Comparison of ENCODE assay signal across 8 mouse cellular contexts in the genomic region with DNA sequence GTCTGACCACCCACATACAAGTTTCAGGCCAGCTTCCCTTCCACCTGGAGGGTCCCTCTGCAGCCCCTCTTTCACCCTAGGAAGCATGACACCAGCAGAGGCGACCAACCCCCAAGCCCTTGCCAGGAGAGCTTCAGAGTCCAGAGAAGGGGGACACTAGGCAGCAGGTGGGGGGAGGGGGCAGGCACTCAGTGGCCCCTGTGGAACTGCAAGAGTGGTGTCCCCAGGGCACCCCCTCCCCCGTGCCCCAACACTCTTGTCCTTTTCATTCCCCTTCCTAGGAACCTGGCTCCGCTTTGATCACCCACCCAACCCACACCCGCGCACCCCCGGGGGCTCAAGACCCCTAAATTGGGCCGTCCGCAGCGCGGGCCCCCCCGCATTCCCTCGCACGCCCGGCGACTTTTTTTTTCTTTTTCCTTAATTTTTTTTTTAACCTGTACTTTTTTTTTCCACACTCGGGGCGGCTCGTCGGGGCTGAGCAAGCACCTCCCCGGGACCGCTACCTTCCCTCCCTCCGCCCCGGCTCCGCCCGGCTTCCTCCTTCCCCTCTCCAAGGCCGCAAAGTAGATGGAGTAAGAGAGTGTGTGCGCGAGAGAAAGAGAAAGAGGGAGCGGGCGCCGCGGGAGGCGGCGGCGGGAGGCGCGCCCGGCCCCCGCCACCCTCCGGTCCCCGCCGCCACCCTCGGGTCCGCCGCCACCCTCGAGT. TPM values are rescaled to one million over a fixed set of nuclear protein-coding genes. Genes with fewer than 3 reads are reported as not detected.
DNase-seq lines count a peak whose midpoint lies in the region; ATAC-seq and TF ChIP-seq lines count a peak whose summit lies in the region.

No protein-coding gene starts in this region.

- intact Hi-C loops in left cerebral cortex, adult 2 months (cut with DNase I): loop anchor here (2.0 kb wide), 1 partner anchor 111 kb away; no protein-coding TSS in a partner anchor
- intact Hi-C loops in left cerebral cortex, postnatal 36 days (cut with DNase I): loop anchor here (1.0 to 5.0 kb wide), 3 partner anchors 60 to 130 kb away; no protein-coding TSS in a partner anchor

- TF ChIP-seq POLR2A in embryonic fibroblast, embryonic 13.5 days (IDR thresholded peaks at IDR 0.05; ENCODE audit: low read depth, low read length): no peak
- no peak for TF ChIP-seq POLR2A in myocyte (IDR thresholded peaks at IDR 0.05; ENCODE audit: insufficient read length, low read depth)

- 0 out of 2 replicates have a peak, but pooled peaks cover 2% of the 10 kb centered on the region for H3K27me3 ChIP-seq in hindbrain, embryonic 16.5 days (replicated peaks; ENCODE audit: control insufficient read depth, insufficient read depth, low read length)
- H3K27me3 ChIP-seq in liver, embryonic 14.5 days (ENCODE audit: control insufficient read depth, insufficient read depth, low read length): no peaks in the 10 kb centered on the region
- H3K27me3 ChIP-seq in myocyte (ENCODE audit: control insufficient read depth, insufficient read depth, insufficient read length): no peaks in the 10 kb centered on the region

- no peak for TF ChIP-seq CTCF in left cerebral cortex, adult 2 months (IDR thresholded peaks at IDR 0.05)
- no peak for TF ChIP-seq CTCF in embryonic fibroblast, embryonic 13.5 days (IDR thresholded peaks at IDR 0.05; ENCODE audit: borderline replicate concordance, insufficient read depth, low read length)
- no peak for TF ChIP-seq CTCF in liver, embryonic 14.5 days (IDR thresholded peaks at IDR 0.05; ENCODE audit: low read depth)

- H3K9me3 ChIP-seq in hindbrain, embryonic 16.5 days (ENCODE audit: control insufficient read depth, low read length): peaks cover 12% of the 10 kb centered on the region; the same call in 1 of the 2 replicates
- H3K9me3 ChIP-seq in liver, embryonic 14.5 days (ENCODE audit: control insufficient read depth, low read length): no peaks in the 10 kb centered on the region

- WGBS in hindbrain, embryonic 16.5 days: 2% methylated on average over 24 of the region's 46 CpGs
- 2% methylated on average over 37 of the region's 46 CpGs for WGBS in liver, embryonic 14.5 days (ENCODE audit: insufficient replicate concordance)

- H3K4me3 ChIP-seq in left cerebral cortex, adult 2 months: peak overlapping the region; percentile 64
- peak overlapping the region; percentile 46 for H3K4me3 ChIP-seq in embryonic fibroblast, embryonic 13.5 days (ENCODE audit: insufficient read depth, low read length)
- peak overlapping the region; percentile 87 for H3K4me3 ChIP-seq in hindbrain, embryonic 16.5 days (ENCODE audit: low read length)
- peak overlapping the region; percentile 78 to 96 for H3K4me3 ChIP-seq in liver, embryonic 14.5 days (ENCODE audit: insufficient read depth in 1 of 2, low read depth in 2 of 2, low read length in 2 of 2)
- no peak overlapping the region for H3K4me3 ChIP-seq in myocyte

- H3K4me2 ChIP-seq in hindbrain, embryonic 16.5 days (ENCODE audit: low read length): peak overlapping the region; percentile 85
- peak overlapping the region; percentile 61 for H3K4me2 ChIP-seq in liver, embryonic 14.5 days (ENCODE audit: low read depth)
- peak overlapping the region; percentile 12 for H3K4me2 ChIP-seq in myocyte (ENCODE audit: low read depth)

- H3K79me2 ChIP-seq in myocyte (ENCODE audit: control insufficient read depth, insufficient read depth): no peaks in the 10 kb centered on the region

- H3K4me1 ChIP-seq in embryonic fibroblast, embryonic 13.5 days (ENCODE audit: control insufficient read depth, insufficient read depth, low read length): peaks cover 4% of the 10 kb centered on the region; the same call in 1 of the 2 replicates
- H3K4me1 ChIP-seq in hindbrain, embryonic 16.5 days (ENCODE audit: control insufficient read depth, insufficient read depth, low read depth, low read length): peaks cover 6% of the 10 kb centered on the region
- peaks cover 0 to 15% of the 10 kb centered on the region in 2 experiments; a peak in 2 of 4 replicates for H3K4me1 ChIP-seq in liver, embryonic 14.5 days (replicated peaks; ENCODE audit: control insufficient read depth in 2 of 2, insufficient read depth in 2 of 2, low read length in 1 of 2)

- peak; percentile 48 for ATAC-seq in hindbrain, embryonic 16.5 days
- ATAC-seq in liver, embryonic 14.5 days (ENCODE audit: insufficient read depth): peak; percentile 44

- TF ChIP-seq EP300 in liver, embryonic 14.5 days (IDR thresholded peaks at IDR 0.05; ENCODE audit: low read depth): no peak

- no peak overlapping the region for H3ac ChIP-seq in myocyte (ENCODE audit: control insufficient read depth, insufficient read length)

- peaks cover 2% of the 10 kb centered on the region; the same call in 1 of the 2 replicates for H3K36me3 ChIP-seq in hindbrain, embryonic 16.5 days (ENCODE audit: control insufficient read depth, insufficient read depth, low read length)
- H3K36me3 ChIP-seq in liver, embryonic 14.5 days (replicated peaks; ENCODE audit: control insufficient read depth, insufficient read depth, low read depth): no peaks in the 10 kb centered on the region
- H3K36me3 ChIP-seq in myocyte (ENCODE audit: control insufficient read depth, insufficient read depth): no peaks in the 10 kb centered on the region

- DNase-seq in left cerebral cortex, adult 2 months (ENCODE audit: extremely low spot score in 1 of 2, low spot score in 2 of 2): no peak
- DNase-seq in left cerebral cortex, postnatal 36 days (ENCODE audit: low spot score in 2 of 2): no peak
- DNase-seq in adrenal gland, postnatal 36 days: peak; percentile 80 to 84
- DNase-seq in liver, embryonic 14.5 days (ENCODE audit: low read depth in 3 of 3, low spot score in 3 of 3): peak in 1 of 3 experiments; percentile 15
- no peak for DNase-seq in c-Kit-positive CD71-positive TER-119-positive erythroid progenitor cells, embryonic 14.5 days (ENCODE audit: low spot score)

- H3K27ac ChIP-seq in left cerebral cortex, adult 2 months: peak overlapping the region; percentile 85
- no peak overlapping the region for H3K27ac ChIP-seq in embryonic fibroblast, embryonic 13.5 days (ENCODE audit: insufficient read depth, low read length)
- H3K27ac ChIP-seq in hindbrain, embryonic 16.5 days (ENCODE audit: low read depth, low read length): peak overlapping the region; percentile 87
- no peak overlapping the region for H3K27ac ChIP-seq in liver, embryonic 14.5 days

- H3K9ac ChIP-seq in hindbrain, embryonic 16.5 days (ENCODE audit: low read depth, low read length): peak overlapping the region; percentile 89
- peak overlapping the region; percentile 41 for H3K9ac ChIP-seq in liver, embryonic 14.5 days (replicated peaks)

TF ChIP-seq in myocyte, 11 proteins besides CTCF, POLR2A, EP300 and RAD21:
- TF ChIP-seq USF1 (IDR thresholded peaks at IDR 0.05; ENCODE audit: low read depth): no peak
- TF ChIP-seq SRF (IDR thresholded peaks at IDR 0.05; ENCODE audit: control insufficient read depth, insufficient read length, low read depth): no peak
- no peak for TF ChIP-seq MYOG (IDR thresholded peaks at IDR 0.05; ENCODE audit: control insufficient read depth in 1 of 3, insufficient read depth in 1 of 3, insufficient read length in 2 of 3, low read depth in 2 of 3)
- TF ChIP-seq POLR2AphosphoS2 (IDR thresholded peaks at IDR 0.05; ENCODE audit: insufficient read length, low read depth): no peak
- no peak for TF ChIP-seq E2F4 (IDR thresholded peaks at IDR 0.05; ENCODE audit: insufficient read depth)
- no peak for TF ChIP-seq CEBPB (IDR thresholded peaks at IDR 0.05; ENCODE audit: insufficient read depth, poor library complexity, severe bottlenecking)
- no peak for TF ChIP-seq MYOD1 (IDR thresholded peaks at IDR 0.05; ENCODE audit: control insufficient read depth in 1 of 3, insufficient read length in 2 of 3, low read depth in 2 of 3)

RNA-seq across cellular contexts. Expression of a gene that starts 0.7 kb away (rescaled TPM):
- total RNA-seq in left cerebral cortex, adult 2 months (2021): 10 to 100 TPM; 22.4 to 24.1 TPM
- total RNA-seq in left cerebral cortex, postnatal 36 days (2021): 10 to 100 TPM; 16.8 to 23.2 TPM
- 10 to 100 TPM in 1 of 2 experiments, 1 to 10 TPM in 1; 7.3 to 10.3 TPM for total RNA-seq in adrenal gland, postnatal 36 days (2021)
- polyA plus RNA-seq in embryonic fibroblast, embryonic 13.5 days (2011; ENCODE audit: insufficient read length, low read depth, missing spikeins): 4.6 and 6.7 TPM in 2 replicates
- polyA plus RNA-seq in hindbrain, embryonic 16.5 days (2015; fragmentation: Nextera tagmentation; extraction: Ambion mirVana): 12.1 and 13.6 TPM in 2 replicates
- polyA plus RNA-seq in liver, embryonic 14.5 days (2012; rRNA removed): 0.55 and 0.77 TPM in 2 replicates
- polyA plus RNA-seq in liver, embryonic 14.5 days (2014; fragmentation: Nextera tagmentation; extraction: Ambion mirVana): 1.5 and 2.2 TPM in 2 replicates
- 0.96 TPM for polyA plus RNA-seq in myocyte (2012; fragmentation: generic; extraction: Trizol)

Comparison
In these comparisons a context has a peak if more than half of its experiments do, and no peak if none do; other contexts are left out.
1. DNase-seq: peak in adrenal gland, postnatal 36 days (2 of 2); none in left cerebral cortex, adult 2 months (0 of 2), left cerebral cortex, postnatal 36 days (0 of 2) and c-Kit-positive CD71-positive TER-119-positive erythroid progenitor cells, embryonic 14.5 days (single experiment).
2. H3K27ac ChIP-seq: peak in left cerebral cortex, adult 2 months (single experiment) and hindbrain, embryonic 16.5 days (single experiment); none in embryonic fibroblast, embryonic 13.5 days (single experiment) and liver, embryonic 14.5 days (single experiment).
3. H3K4me2 ChIP-seq: peak in every context shown above with its lines; median percentile 85 in hindbrain, embryonic 16.5 days; 61 in liver, embryonic 14.5 days; 12 in myocyte.